Mouse (Mus musculus) embryonic facial prominence, embryonic 12.5 days (tissue): ENCODE results near the gene Rhbdf2. TPM values are rescaled to one million over a fixed set of nuclear protein-coding genes. Genes with fewer than 3 reads are reported as not detected.

Source experiments
- ATAC-seq: fragments of 200-750 bp; cut with Nextera tagmentation; 2 replicates; pipeline ENCODE4 v1.8.0; 2017; ENCODE audit not compliant: insufficient number of reproducible peaks, insufficient read depth, low FRiP score, low TSS enrichment
- H3K27ac ChIP-seq: fragments of 300-500 bp; sonication (generic); 2 replicates; pipeline ENCODE4 v1.5.1; 2016; ENCODE audit warnings: mild to moderate bottlenecking
- H3K27me3 ChIP-seq: fragments of 300-500 bp; sonication (generic); 2 replicates; pipeline ENCODE4 v1.6.1; 2016; ENCODE audit warnings: mild to moderate bottlenecking, moderate library complexity
- H3K36me3 ChIP-seq: fragments of 300-500 bp; sonication (generic); 2 replicates; pipeline ENCODE4 v1.6.1; 2016; ENCODE audit warnings: mild to moderate bottlenecking
- H3K4me1 ChIP-seq: fragments of 300-500 bp; sonication (generic); 2 replicates; pipeline ENCODE4 v1.6.1; 2016
- H3K4me2 ChIP-seq: fragments of 300-500 bp; sonication (generic); replicated peaks from 2 replicates; pipeline ENCODE4 v1.6.1; 2016; ENCODE audit warnings: mild to moderate bottlenecking, moderate library complexity
- H3K4me3 ChIP-seq: fragments of 300-500 bp; sonication (generic); 2 replicates; pipeline ENCODE4 v1.5.1; 2016; ENCODE audit warnings: mild to moderate bottlenecking
- H3K9ac ChIP-seq: fragments of 300-500 bp; sonication (generic); 2 replicates; pipeline ENCODE4 v1.6.1; 2016; ENCODE audit warnings: mild to moderate bottlenecking, moderate library complexity
- H3K9me3 ChIP-seq: fragments of 300-500 bp; sonication (generic); 2 replicates; pipeline ENCODE4 v1.6.1; 2016; ENCODE audit warnings: mild to moderate bottlenecking, moderate library complexity
- WGBS: fragments of 180-500 bp; shearing (Covaris S2); methylation state at CpG from one replicate; pipeline ENCODE4 v1.1.7; 2016; 5-methylcytosine and 5-hydroxymethylcytosine counted together
- polyA plus RNA-seq: library from polyadenylated mRNA; unstranded; fragments of >200 nt; fragmentation: Nextera tagmentation; extraction: Ambion mirVana; gene quantifications from 2 replicates; pipeline ENCODE4 v1.2.1, GENCODE M21; 2016

Gene Rhbdf2
- polyA plus RNA-seq, 1 experiment from 2014 or later: 4.7 TPM

DNA sequence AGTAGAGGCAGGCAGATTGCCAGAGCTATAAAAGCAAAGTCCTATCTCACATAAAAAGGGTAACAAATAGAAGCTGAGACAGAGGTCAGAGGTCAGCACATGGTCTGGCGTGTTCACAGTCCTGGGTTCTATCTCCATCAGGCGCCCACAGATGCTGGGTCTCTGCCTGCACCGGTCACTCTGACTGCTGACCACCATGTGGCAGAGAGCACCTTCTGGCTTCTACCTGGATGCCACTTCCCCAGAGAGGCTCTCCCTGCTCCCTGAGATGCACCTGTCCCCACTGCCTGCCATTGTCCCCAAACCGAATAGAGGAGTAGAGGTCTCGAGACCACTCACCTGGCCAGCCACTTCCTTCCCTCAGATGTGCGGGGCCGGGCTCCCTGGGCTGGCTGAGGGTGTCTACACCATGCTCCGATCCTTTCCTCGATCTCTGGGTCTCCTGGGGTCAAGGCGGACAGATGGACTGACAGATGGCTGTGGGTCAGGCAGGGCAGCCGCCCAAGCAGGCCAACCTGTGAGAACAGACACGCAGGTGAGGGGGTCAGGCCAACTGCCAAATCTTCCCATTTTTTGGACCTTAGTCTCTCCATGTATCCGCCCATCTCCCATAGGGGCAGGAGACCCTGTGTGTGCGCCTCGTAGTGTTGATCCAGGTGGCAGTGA is 16.7 kb downstream of the Rhbdf2 start:
- Histone ChIP-seq H3K9me3 (no peaks in the 10 kb centered on the region), H3K27me3 (no peaks in the 10 kb centered on the region), H3K4me3 (no peak overlapping the region), H3K4me1 (no peaks in the 10 kb centered on the region), H3K4me2 (no peak overlapping the region), H3K9ac (no peak overlapping the region), H3K36me3 (0 out of 2 replicates have a peak, but pooled peaks cover 2% of the 10 kb centered on the region), H3K27ac (no peak overlapping the region)
- ATAC-seq: no peak
- 83% methylated on average over 15 of the region's 15 CpGs for WGBS

DNA sequence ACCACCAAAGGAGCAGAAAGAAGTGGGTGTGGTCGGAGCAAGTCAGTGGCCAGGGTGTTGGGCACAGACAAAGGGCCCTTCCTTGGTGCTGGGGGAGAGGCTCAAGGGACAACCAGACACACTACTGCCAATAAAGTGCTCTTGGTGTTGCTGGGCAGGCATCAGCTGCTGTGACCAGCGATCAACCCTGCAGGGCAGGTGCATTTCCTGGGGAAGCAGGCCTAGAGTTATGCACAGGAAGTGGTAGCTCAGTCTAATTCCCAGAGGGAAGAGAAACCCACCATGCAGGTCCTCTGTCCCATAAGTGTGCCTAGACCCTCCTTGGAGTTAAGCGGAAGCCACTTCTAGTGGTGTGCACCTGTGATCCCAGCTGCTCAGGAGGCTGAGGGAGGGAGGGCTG is 19.1 kb downstream of the Rhbdf2 start:
- Histone ChIP-seq H3K27me3 (no peaks in the 10 kb centered on the region), H3K9me3 (no peaks in the 10 kb centered on the region), H3K9ac (no peak overlapping the region), H3K36me3 (0 out of 2 replicates have a peak, but pooled peaks cover 4% of the 10 kb centered on the region), H3K4me1 (no peaks in the 10 kb centered on the region), H3K27ac (no peak overlapping the region), H3K4me2 (no peak overlapping the region), H3K4me3 (no peak overlapping the region)
- ATAC-seq: no peak
- 87% methylated on average over 3 of the region's 3 CpGs for WGBS

DNA sequence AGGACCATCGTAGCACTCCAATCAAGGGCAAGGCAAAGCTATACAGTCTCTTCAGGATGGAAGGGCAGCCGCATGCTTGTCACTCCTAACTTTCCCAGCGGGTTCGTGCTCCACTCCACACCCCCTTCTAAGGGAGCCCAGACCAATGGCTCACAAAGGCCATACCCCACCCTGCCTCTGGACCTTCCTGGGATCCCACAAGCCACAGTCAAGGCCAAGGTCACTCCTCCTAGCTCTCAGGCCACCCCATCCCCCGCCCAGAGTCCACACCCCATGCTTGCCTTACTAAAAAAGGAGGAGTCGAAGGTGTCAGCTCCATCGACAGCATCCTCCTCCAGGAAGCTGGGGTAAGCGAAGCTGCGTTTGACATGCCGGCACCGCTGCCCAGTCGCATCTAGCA is 22.7 kb downstream of the Rhbdf2 start:
- Histone ChIP-seq H3K9ac (no peak overlapping the region), H3K4me1 (no peaks in the 10 kb centered on the region), H3K4me2 (no peak overlapping the region), H3K4me3 (no peak overlapping the region), H3K9me3 (no peaks in the 10 kb centered on the region), H3K27me3 (no peaks in the 10 kb centered on the region), H3K36me3 (0 out of 2 replicates have a peak, but pooled peaks cover 10% of the 10 kb centered on the region), H3K27ac (no peak overlapping the region)
- WGBS: 87% methylated on average over 12 of the region's 12 CpGs
- no peak for ATAC-seq

DNA sequence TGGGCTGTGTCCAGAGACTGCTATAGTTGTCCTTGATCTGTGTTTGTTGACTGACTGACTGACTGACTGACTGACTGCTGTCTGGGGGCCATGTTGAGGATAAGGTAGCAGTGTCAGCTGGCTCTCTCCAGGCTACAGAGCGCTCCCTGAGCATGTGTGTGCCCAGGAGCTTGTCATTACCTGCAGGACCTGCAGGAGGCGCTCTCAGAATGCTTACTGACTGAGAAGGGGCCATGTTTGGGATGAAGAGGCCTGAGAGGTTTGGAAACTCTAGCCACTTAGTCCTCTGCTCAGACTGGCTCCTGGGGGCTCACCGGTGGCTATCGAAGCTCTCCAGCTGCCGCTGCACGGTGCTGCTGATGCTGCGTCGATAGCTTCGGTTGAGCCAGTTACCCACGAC is 23.5 kb downstream of the Rhbdf2 start:
- H3K4me2 ChIP-seq: no peak overlapping the region
- H3K4me3 ChIP-seq: no peak overlapping the region
- no peak overlapping the region for H3K9ac ChIP-seq
- no peaks in the 10 kb centered on the region for H3K27me3 ChIP-seq
- no peaks in the 10 kb centered on the region for H3K4me1 ChIP-seq
- WGBS: 89% methylated on average over 10 of the region's 10 CpGs
- no peak for ATAC-seq
- no peak overlapping the region for H3K27ac ChIP-seq
- 0 out of 2 replicates have a peak, but pooled peaks cover 10% of the 10 kb centered on the region for H3K36me3 ChIP-seq
- H3K9me3 ChIP-seq: no peaks in the 10 kb centered on the region

DNA sequence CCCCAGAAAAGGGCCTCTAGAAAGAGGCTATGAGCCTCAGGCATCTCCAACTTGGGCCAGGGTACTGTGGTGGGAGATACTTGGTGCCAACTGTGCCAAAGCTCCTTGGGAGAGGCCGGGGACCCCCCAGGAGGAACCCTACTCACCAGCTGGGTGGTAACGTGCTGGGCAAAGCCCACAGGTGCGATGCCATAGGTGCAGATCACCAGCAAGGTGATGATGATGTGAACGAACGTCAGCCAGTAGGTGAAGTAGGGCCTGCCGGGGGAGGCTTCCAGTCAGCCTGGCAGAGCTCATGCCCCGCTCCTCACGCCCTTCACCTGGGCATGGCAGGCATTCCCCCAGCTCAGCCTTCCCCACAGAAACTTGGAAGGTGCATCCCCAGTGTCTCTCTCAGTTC is 24.8 kb downstream of the Rhbdf2 start:
- Histone ChIP-seq H3K9me3 (no peaks in the 10 kb centered on the region), H3K27ac (no peak overlapping the region), H3K9ac (no peak overlapping the region), H3K4me3 (no peak overlapping the region), H3K27me3 (no peaks in the 10 kb centered on the region), H3K4me1 (no peaks in the 10 kb centered on the region), H3K36me3 (0 out of 2 replicates have a peak, but pooled peaks cover 10% of the 10 kb centered on the region), H3K4me2 (no peak overlapping the region)
- WGBS: 84% methylated on average over 8 of the region's 8 CpGs
- ATAC-seq: no peak

DNA sequence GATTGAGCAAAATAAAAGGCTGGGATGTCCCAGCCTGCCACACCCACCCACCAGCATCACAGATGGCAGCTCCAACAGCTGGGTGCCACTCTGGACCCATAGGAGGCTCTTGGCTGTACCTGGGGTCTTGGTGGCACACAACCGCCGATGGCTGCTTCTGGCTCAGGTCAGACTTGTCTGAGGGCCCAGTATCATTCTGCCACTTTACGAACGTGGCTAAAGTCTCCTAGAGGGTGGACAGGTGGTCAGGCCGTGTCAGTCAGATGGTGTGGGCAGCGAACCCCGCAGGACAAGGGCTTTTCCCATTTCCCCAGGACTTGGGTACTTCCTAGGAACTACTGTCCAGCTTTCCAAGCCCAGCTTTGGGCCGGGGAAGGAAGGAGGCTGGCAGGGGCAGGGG is 25.7 kb downstream of the Rhbdf2 start:
- Histone ChIP-seq H3K4me1 (no peaks in the 10 kb centered on the region), H3K27me3 (no peaks in the 10 kb centered on the region), H3K4me2 (no peak overlapping the region), H3K4me3 (no peak overlapping the region), H3K27ac (no peak overlapping the region), H3K36me3 (0 out of 2 replicates have a peak, but pooled peaks cover 10% of the 10 kb centered on the region), H3K9me3 (no peaks in the 10 kb centered on the region), H3K9ac (no peak overlapping the region)
- WGBS: 90% methylated on average over 8 of the region's 8 CpGs
- ATAC-seq: no peak

DNA sequence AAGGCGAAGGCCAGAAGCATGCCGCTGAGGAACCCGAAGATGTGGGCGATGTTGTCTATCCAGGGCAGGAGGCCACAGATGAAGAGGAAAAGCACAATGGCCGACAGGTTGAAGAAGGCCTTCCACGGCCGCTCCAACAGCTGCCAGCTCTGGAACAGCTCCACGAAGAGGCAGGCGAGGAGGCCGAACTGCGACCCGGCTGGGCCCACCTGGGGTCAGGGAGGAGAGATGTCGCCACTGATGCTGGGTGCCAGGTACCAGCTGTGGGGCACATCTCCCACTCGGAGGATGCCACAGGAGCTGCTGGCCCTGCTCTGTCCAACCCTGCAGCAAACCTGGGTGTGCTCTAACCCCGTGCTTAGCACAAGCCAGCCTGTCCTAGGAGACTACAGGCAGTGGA is 27.6 kb downstream of the Rhbdf2 start:
- 92% methylated on average over 15 of the region's 15 CpGs for WGBS

DNA sequence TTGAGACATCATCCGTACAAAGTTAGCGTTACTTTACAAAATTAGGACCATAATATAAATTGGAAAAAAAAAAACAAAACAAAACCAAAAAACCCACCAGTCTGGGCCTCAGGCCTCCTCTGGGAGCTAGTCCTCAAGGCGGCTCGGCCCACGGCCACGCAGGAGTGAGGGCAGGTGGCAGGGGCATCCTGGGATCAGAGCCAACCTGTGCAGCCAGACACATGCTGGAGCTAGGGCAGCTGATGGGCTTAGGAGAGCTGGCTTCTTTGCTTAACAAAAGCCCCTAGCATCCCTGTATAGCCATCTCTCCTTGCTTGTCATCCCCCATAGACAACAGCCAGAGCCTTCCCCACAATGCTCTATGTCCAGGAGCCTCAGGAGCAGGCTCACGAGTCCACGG is 28.6 kb downstream of the Rhbdf2 start:
- no peaks in the 10 kb centered on the region for H3K27me3 ChIP-seq
- H3K9ac ChIP-seq: no peak overlapping the region
- H3K4me1 ChIP-seq: no peaks in the 10 kb centered on the region
- no peak overlapping the region for H3K4me2 ChIP-seq
- no peaks in the 10 kb centered on the region for H3K9me3 ChIP-seq
- no peak for ATAC-seq
- H3K4me3 ChIP-seq: no peak overlapping the region
- 88% methylated on average over 8 of the region's 8 CpGs for WGBS
- no peak overlapping the region for H3K27ac ChIP-seq
- H3K36me3 ChIP-seq: 0 out of 2 replicates have a peak, but pooled peaks cover 6% of the 10 kb centered on the region

More for the DNA sequence above, 27.6 kb downstream of the Rhbdf2 start:
- H3K9me3 ChIP-seq: no peaks in the 10 kb centered on the region
- H3K4me2 ChIP-seq: no peak overlapping the region
- no peaks in the 10 kb centered on the region for H3K27me3 ChIP-seq
- no peak for ATAC-seq
- H3K27ac ChIP-seq: no peak overlapping the region
- no peaks in the 10 kb centered on the region for H3K4me1 ChIP-seq
- no peak overlapping the region for H3K9ac ChIP-seq
- H3K36me3 ChIP-seq: 0 out of 2 replicates have a peak, but pooled peaks cover 6% of the 10 kb centered on the region
- H3K4me3 ChIP-seq: no peak overlapping the region

DNA sequence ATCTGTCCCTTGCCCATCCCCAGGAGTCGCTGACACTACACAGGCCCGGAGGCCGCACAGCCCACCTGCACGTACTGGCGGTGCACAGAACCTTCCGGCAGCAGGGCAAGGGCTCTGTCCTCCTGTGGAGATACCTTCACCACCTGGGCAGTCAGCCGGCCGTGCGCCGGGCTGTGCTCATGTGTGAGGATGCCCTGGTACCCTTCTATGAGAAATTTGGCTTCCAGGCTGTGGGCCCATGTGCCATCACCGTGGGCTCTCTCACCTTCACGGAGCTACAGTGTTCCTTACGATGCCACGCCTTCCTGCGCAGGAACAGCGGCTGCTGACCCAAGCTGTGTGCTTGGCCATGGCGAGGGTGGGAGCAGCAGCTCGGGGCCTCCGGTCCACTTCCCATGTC is 30.1 kb downstream of the Rhbdf2 start:
- Histone ChIP-seq H3K9me3 (no peaks in the 10 kb centered on the region), H3K4me3 (no peak overlapping the region), H3K4me2 (no peak overlapping the region), H3K9ac (no peak overlapping the region), H3K4me1 (peaks cover 8% of the 10 kb centered on the region; the same call in 1 of the 2 replicates), H3K36me3 (0 out of 2 replicates have a peak, but pooled peaks cover 6% of the 10 kb centered on the region), H3K27ac (no peak overlapping the region), H3K27me3 (no peaks in the 10 kb centered on the region)
- 84% methylated on average over 19 of the region's 19 CpGs for WGBS
- ATAC-seq: no peak

DNA sequence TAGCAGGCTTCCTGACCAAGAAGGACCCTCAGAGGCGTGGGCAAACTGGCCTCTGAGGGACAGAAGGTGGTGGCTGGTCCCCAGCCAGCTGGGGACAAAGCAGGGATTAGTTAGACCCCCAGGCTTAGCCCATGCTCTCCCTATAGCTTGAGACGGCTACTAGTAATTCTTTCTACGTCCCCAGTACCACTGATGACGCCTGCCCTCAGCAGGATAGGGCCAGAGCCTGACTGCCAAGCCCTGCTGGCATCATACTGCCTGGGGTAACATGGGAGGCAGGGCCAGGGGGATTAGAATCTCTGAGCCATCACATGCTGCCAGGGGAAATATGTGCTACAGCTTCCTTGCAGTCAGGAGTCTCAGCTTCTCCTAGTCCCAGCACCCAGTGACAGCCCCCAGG is 33.5 kb downstream of the Rhbdf2 start:
- no peak for ATAC-seq
- no peak overlapping the region for H3K27ac ChIP-seq
- H3K4me2 ChIP-seq: no peak overlapping the region
- peaks cover 16% of the 10 kb centered on the region for H3K4me1 ChIP-seq
- no peak overlapping the region for H3K9ac ChIP-seq
- 0 out of 2 replicates have a peak, but pooled peaks cover 2% of the 10 kb centered on the region for H3K27me3 ChIP-seq
- H3K9me3 ChIP-seq: no peaks in the 10 kb centered on the region
- no peak overlapping the region for H3K4me3 ChIP-seq
- no peaks in the 10 kb centered on the region for H3K36me3 ChIP-seq
- 78% methylated on average over 4 of the region's 4 CpGs for WGBS

DNA sequence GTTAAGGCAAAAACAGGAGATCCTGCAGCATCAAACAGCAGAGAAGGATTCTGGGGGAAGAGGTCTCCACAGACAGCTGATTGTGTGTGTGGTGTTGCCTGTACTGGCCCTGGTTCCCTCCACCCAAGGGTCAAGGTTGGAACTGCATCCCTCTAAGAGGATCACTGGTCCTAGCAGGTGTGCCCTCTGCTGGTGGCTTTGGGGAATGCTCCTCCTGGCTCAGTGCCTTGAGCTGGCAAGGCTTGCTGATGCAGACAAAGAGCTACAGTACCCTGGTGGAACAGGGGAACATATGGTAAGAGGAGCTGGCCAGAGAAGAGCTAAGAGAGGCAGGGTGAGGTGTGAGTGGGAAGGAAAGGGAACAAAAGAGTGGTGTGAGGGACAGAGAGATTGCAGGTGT is 34.4 kb downstream of the Rhbdf2 start:
- Histone ChIP-seq H3K36me3 (no peaks in the 10 kb centered on the region), H3K4me1 (peaks cover 16% of the 10 kb centered on the region), H3K4me3 (no peak overlapping the region), H3K4me2 (no peak overlapping the region), H3K27me3 (0 out of 2 replicates have a peak, but pooled peaks cover 3% of the 10 kb centered on the region), H3K27ac (no peak overlapping the region), H3K9ac (no peak overlapping the region), H3K9me3 (no peaks in the 10 kb centered on the region)
- ATAC-seq: peak; percentile 42; the same call in 1 of the 2 replicates

DNA sequence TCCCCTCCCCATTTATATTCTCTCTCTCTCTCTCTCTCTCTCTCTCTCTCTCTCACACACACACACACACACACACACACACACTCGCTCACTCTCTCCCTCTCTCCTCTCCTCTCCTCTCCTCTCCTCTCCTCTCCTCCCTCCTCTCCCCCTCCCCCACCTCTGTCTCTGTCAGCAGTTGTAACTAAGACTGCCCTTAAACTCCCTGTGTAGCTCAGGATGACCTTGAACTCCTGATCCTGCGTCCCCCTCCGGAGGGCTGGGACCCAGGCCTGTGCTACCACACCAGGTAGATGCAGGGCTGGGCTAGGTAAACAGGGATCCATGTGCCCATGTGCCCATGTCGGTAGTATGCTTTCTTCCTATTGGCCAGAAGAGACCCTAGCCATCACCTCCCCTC is 35.2 kb downstream of the Rhbdf2 start:
- Histone ChIP-seq H3K9ac (no peak overlapping the region), H3K27ac (no peak overlapping the region), H3K36me3 (no peaks in the 10 kb centered on the region), H3K4me2 (no peak overlapping the region), H3K27me3 (0 out of 2 replicates have a peak, but pooled peaks cover 8% of the 10 kb centered on the region), H3K9me3 (no peaks in the 10 kb centered on the region), H3K4me3 (no peak overlapping the region), H3K4me1 (peaks cover 16% of the 10 kb centered on the region)
- no peak for ATAC-seq
- WGBS: 82% methylated on average over 4 of the region's 4 CpGs
